Mouse (Mus musculus): ENCODE data around the gene Tlr7. TPM values are rescaled to one million over a fixed set of nuclear protein-coding genes. Genes with fewer than 3 reads are reported as not detected.
"Not testable (repeated sequence)": the region's sequence is repeated elsewhere in the genome, so short reads cannot be mapped to it uniquely, and the experiment has no call there.

Tlr7 gene
- polyA plus RNA-seq, 1 experiment from 2014 or later, result 0.49 TPM

DNA sequence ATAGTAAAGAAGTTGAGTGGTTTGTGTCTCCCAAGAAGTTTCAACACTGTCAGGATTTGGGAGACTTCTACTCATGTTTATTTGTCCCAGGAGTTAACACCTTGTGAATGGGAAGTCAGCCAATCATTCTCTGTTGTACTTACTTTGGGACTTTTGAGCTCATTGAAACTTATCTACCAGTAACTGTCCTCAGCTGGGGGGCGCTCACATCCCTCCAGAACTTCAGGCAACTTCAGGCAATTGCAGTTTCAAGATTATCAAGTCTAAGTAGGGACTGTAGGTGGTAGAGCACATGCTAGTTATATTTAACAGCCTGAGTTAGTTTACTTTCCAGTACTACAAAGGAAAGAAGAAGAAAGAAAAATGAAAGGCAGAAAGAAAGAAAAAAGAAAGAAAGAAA is 6.6 kb downstream of the Tlr7 start:
- no peak overlapping the region for H3K9ac ChIP-seq (ENCODE audit: low read length)
- DNase-seq (ENCODE audit: low spot score), result no peak

GRCm38 (mm10) chrX:167321233-167321806 is 9.0 kb downstream of the Tlr7 start:
- no peaks in the 10 kb centered on the region for H3K36me3 ChIP-seq (ENCODE audit: control insufficient read depth, insufficient read depth, low read length)
- H3K27ac ChIP-seq (ENCODE audit: low read depth), result no peak overlapping the region
- WGBS, result 56% methylated on average over 4 of the region's 4 CpGs
- H3K4me3 ChIP-seq (ENCODE audit: low read depth, low read length), result no peak overlapping the region
- ATAC-seq (replicated peaks; ENCODE audit: low FRiP score, low TSS enrichment, low read depth) (no peak), DNase-seq (ENCODE audit: low spot score) (no peak)
- no peak overlapping the region for H3K4me2 ChIP-seq (ENCODE audit: low read length)
- H3K4me1 ChIP-seq (replicated peaks; ENCODE audit: control insufficient read depth, insufficient read depth, low read length), result no peaks in the 10 kb centered on the region
- peaks cover 7% of the 10 kb centered on the region; the same call in 1 of the 2 replicates for H3K27me3 ChIP-seq (replicated peaks; ENCODE audit: control insufficient read depth, insufficient read depth, low read length)
- no peaks in the 10 kb centered on the region for H3K9me3 ChIP-seq (ENCODE audit: control insufficient read depth, low read length)
- no peak overlapping the region for H3K9ac ChIP-seq (ENCODE audit: low read length)

More for the DNA sequence above, 6.6 kb downstream of the Tlr7 start:
- 30% methylated on average over 1 of the region's 1 CpGs for WGBS
- no peaks in the 10 kb centered on the region for H3K9me3 ChIP-seq (ENCODE audit: control insufficient read depth, low read length)
- H3K27ac ChIP-seq (ENCODE audit: low read depth), result no peak overlapping the region
- H3K4me1 ChIP-seq (replicated peaks; ENCODE audit: control insufficient read depth, insufficient read depth, low read length), result no peaks in the 10 kb centered on the region
- peaks cover 4% of the 10 kb centered on the region; the same call in 1 of the 2 replicates for H3K27me3 ChIP-seq (replicated peaks; ENCODE audit: control insufficient read depth, insufficient read depth, low read length)
- no peak for ATAC-seq (replicated peaks; ENCODE audit: low FRiP score, low TSS enrichment, low read depth)
- no peak overlapping the region for H3K4me2 ChIP-seq (ENCODE audit: low read length)
- H3K4me3 ChIP-seq (ENCODE audit: low read depth, low read length), result no peak overlapping the region
- no peaks in the 10 kb centered on the region for H3K36me3 ChIP-seq (ENCODE audit: control insufficient read depth, insufficient read depth, low read length)

DNA sequence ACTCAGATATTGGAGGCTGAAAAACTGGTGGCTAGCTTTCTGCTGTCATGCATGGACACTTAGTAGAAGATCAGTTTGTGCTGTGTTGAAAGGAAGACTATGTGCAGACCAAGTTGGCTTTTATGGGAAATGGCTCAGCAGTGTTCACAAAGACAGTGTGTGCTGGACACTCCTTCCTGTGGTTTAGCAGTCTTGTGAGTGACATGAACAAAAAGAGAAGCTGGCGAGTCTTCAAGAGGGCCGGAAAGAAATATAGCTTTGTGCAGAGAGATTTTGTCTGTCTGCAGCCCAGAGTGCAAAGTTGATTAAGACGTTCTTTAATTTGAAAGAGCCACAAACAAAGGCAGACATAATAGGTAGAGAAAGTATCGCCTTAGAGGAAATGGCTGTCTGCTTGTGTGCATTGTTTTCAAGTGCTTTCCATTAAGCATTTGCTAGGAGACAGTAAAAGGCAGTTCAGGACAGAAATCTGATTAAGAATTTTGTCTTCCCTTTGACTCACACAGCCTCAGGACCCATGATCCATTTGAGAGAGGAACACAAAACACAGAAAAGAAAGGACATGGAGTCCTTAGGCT is 11.4 kb downstream of the Tlr7 start:
- no peak for ATAC-seq (replicated peaks; ENCODE audit: low FRiP score, low TSS enrichment, low read depth)
- 66% methylated on average over 4 of the region's 4 CpGs for WGBS
- no peak overlapping the region for H3K9ac ChIP-seq (ENCODE audit: low read length)

DNA sequence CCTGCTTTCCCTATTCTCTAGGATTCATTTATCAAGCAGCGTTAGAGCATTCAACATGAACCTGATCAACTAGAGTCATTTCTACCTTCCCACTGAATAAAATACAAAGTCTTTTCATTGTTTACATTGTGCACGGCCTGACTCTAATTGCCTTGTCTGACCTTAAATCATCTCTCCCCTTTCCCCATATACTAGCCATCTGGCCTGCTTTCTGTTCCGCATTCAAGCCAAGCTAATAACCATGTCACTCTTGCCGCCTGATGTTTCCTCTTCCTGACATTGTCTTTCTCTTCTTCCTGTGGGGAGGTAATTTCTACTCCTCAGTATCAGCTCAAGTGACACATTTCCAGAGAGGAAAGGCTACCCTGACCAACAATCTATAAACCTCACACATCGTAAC is 14.6 kb downstream of the Tlr7 start:
- peaks cover 7% of the 10 kb centered on the region; the same call in 1 of the 2 replicates for H3K27me3 ChIP-seq (replicated peaks; ENCODE audit: control insufficient read depth, insufficient read depth, low read length)
- H3K9me3 ChIP-seq (ENCODE audit: control insufficient read depth, low read length), result no peaks in the 10 kb centered on the region
- DNase-seq (ENCODE audit: low spot score), result no peak
- H3K27ac ChIP-seq (ENCODE audit: low read depth), result no peak overlapping the region
- no peak overlapping the region for H3K4me2 ChIP-seq (ENCODE audit: low read length)
- ATAC-seq (replicated peaks; ENCODE audit: low FRiP score, low TSS enrichment, low read depth), result no peak
- H3K9ac ChIP-seq (ENCODE audit: low read length), result no peak overlapping the region
- no peaks in the 10 kb centered on the region for H3K4me1 ChIP-seq (replicated peaks; ENCODE audit: control insufficient read depth, insufficient read depth, low read length)
- H3K4me3 ChIP-seq (ENCODE audit: low read depth, low read length), result no peak overlapping the region
- 56% methylated on average over 5 of the region's 5 CpGs for WGBS
- no peaks in the 10 kb centered on the region for H3K36me3 ChIP-seq (ENCODE audit: control insufficient read depth, insufficient read depth, low read length)

More for the DNA sequence above, 11.4 kb downstream of the Tlr7 start:
- H3K36me3 ChIP-seq (ENCODE audit: control insufficient read depth, insufficient read depth, low read length), result no peaks in the 10 kb centered on the region
- no peaks in the 10 kb centered on the region for H3K9me3 ChIP-seq (ENCODE audit: control insufficient read depth, low read length)
- DNase-seq (ENCODE audit: low spot score), result no peak
- no peak overlapping the region for H3K4me3 ChIP-seq (ENCODE audit: low read depth, low read length)
- H3K4me2 ChIP-seq (ENCODE audit: low read length), result no peak overlapping the region
- H3K4me1 ChIP-seq (replicated peaks; ENCODE audit: control insufficient read depth, insufficient read depth, low read length), result no peaks in the 10 kb centered on the region
- H3K27ac ChIP-seq (ENCODE audit: low read depth), result no peak overlapping the region
- H3K27me3 ChIP-seq (replicated peaks; ENCODE audit: control insufficient read depth, insufficient read depth, low read length), result peaks cover 7% of the 10 kb centered on the region; the same call in 1 of the 2 replicates

DNA sequence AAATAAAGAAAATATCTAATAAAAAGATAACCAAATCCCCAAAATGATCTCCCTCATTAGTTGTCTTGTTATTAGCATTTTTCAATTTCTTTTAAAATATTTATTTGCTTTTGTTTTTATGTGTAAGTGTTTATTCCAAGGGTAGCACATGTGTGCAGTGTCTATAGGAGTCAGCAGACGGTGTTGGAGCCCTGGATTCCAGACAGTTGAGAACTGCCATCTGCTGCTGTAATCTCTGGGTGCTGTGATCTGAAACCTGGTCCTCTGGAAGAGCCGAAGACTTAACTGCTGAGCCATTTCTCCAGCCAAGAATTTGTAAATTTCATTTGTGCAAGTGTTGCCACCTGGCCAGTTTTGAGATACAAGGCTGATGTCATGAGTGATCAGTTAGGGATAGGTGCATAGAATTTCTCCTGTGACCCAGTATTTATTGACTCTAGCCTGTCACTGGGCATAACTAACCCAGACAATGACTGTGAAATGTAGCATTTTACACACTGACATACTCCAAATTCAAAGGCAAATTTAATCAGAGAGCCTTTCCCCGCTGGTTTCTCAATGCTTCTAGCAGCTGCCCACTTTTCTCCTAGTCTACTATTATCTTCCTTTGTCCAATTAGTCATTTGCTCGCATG is 15.1 kb downstream of the Tlr7 start:
- Histone ChIP-seq H3K4me3 (ENCODE audit: low read depth, low read length) (no peak overlapping the region), H3K36me3 (ENCODE audit: control insufficient read depth, insufficient read depth, low read length) (no peaks in the 10 kb centered on the region), H3K27ac (ENCODE audit: low read depth) (no peak overlapping the region), H3K4me1 (replicated peaks; ENCODE audit: control insufficient read depth, insufficient read depth, low read length) (no peaks in the 10 kb centered on the region), H3K4me2 (ENCODE audit: low read length) (no peak overlapping the region), H3K9ac (ENCODE audit: low read length) (no peak overlapping the region), H3K9me3 (ENCODE audit: control insufficient read depth, low read length) (no peaks in the 10 kb centered on the region), H3K27me3 (replicated peaks; ENCODE audit: control insufficient read depth, insufficient read depth, low read length) (0 out of 2 replicates have a peak, but pooled peaks cover 7% of the 10 kb centered on the region)
- WGBS, result 65% methylated on average over 4 of the region's 4 CpGs
- DNase-seq (ENCODE audit: low spot score), result no peak
- no peak for ATAC-seq (replicated peaks; ENCODE audit: low FRiP score, low TSS enrichment, low read depth)

DNA sequence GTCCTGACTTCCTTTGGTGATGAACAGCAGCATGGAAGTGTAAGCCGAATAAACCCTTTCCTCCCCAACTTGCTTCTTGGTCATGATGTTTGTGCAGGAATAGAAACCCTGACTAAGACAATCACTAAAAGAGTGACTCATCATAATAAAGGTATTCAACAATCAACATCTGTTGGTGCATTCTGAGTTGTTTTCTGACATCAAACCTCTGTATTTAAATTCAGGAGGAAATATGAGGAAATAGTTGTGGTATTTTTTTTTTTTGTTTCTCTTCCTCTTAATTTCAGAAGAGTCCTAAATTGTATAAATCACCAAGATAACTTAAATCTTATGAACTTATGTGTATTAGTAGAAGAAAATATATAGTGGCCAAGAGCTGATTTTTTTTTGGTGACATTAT is 28.3 kb downstream of the Tlr7 start:
- H3K27ac ChIP-seq (ENCODE audit: low read depth); H3K36me3 ChIP-seq (ENCODE audit: control insufficient read depth, insufficient read depth, low read length); H3K4me2 ChIP-seq (ENCODE audit: low read length); H3K9ac ChIP-seq (ENCODE audit: low read length); H3K27me3 ChIP-seq (replicated peaks; ENCODE audit: control insufficient read depth, insufficient read depth, low read length); H3K4me3 ChIP-seq (ENCODE audit: low read depth, low read length); H3K9me3 ChIP-seq (ENCODE audit: control insufficient read depth, low read length); H3K4me1 ChIP-seq (replicated peaks; ENCODE audit: control insufficient read depth, insufficient read depth, low read length); DNase-seq (ENCODE audit: low spot score); ATAC-seq (replicated peaks; ENCODE audit: low FRiP score, low TSS enrichment, low read depth): not testable (repeated sequence)
- whole genome bisulfite sequencing, result no CpG with 5 or more reads among the region's 1 CpGs

- 17% methylated on average over 9 of the region's 9 CpGs for WGBS
- ATAC-seq (replicated peaks; ENCODE audit: low FRiP score, low TSS enrichment, low read depth) (no peak), DNase-seq (ENCODE audit: low spot score) (peak; percentile 85)
- H3K4me1 ChIP-seq (replicated peaks; ENCODE audit: control insufficient read depth, insufficient read depth, low read length), result no peaks in the 10 kb centered on the region
- H3K9ac ChIP-seq (ENCODE audit: low read length), result no peak overlapping the region
- peak overlapping the region; percentile 40 for H3K4me2 ChIP-seq (ENCODE audit: low read length)
- no peaks in the 10 kb centered on the region for H3K9me3 ChIP-seq (ENCODE audit: control insufficient read depth, low read length)
- 0 out of 2 replicates have a peak, but pooled peaks cover 2% of the 10 kb centered on the region for H3K27me3 ChIP-seq (replicated peaks; ENCODE audit: control insufficient read depth, insufficient read depth, low read length)
- no peak overlapping the region for H3K27ac ChIP-seq (ENCODE audit: low read depth)
- H3K36me3 ChIP-seq (ENCODE audit: control insufficient read depth, insufficient read depth, low read length), result no peaks in the 10 kb centered on the region
- H3K4me3 ChIP-seq (ENCODE audit: low read depth, low read length), result peak overlapping the region; percentile 24
Observed at GRCm38 (mm10) chrX:167276953-167277352, 53.4 kb downstream of the Tlr7 start.

DNA sequence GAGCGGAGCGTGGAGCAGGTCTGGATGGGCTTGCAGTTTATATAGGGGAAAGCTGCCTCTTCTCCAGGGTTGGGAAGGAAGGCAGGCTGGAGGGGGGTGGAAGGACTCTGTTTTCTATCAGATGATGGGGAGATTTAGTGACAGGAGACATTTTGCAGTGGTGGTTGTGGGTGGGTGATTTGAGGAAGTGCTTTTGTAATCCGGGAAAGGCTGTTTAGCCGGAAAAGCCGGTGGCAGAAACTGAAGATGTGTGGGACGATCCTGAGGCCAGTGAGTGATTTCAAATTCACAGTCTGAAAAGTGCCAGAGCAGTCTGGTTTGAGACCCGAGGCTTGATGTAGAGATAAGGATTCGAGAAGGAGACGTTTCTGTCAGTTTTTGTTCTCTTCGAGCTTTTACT is 53.8 kb downstream of the Tlr7 start:
- no peaks in the 10 kb centered on the region for H3K9me3 ChIP-seq (ENCODE audit: control insufficient read depth, low read length)
- H3K4me1 ChIP-seq (replicated peaks; ENCODE audit: control insufficient read depth, insufficient read depth, low read length), result no peaks in the 10 kb centered on the region
- no peaks in the 10 kb centered on the region for H3K36me3 ChIP-seq (ENCODE audit: control insufficient read depth, insufficient read depth, low read length)
- WGBS, result 33% methylated on average over 10 of the region's 10 CpGs
- 0 out of 2 replicates have a peak, but pooled peaks cover 2% of the 10 kb centered on the region for H3K27me3 ChIP-seq (replicated peaks; ENCODE audit: control insufficient read depth, insufficient read depth, low read length)
- DNase-seq (ENCODE audit: low spot score) (peak; percentile 54), ATAC-seq (replicated peaks; ENCODE audit: low FRiP score, low TSS enrichment, low read depth) (no peak)
- H3K27ac ChIP-seq (ENCODE audit: low read depth), result no peak overlapping the region
- peak overlapping the region; percentile 24 for H3K4me3 ChIP-seq (ENCODE audit: low read depth, low read length)
- peak overlapping the region; percentile 40 for H3K4me2 ChIP-seq (ENCODE audit: low read length)
- no peak overlapping the region for H3K9ac ChIP-seq (ENCODE audit: low read length)

Measured in intestine, embryonic 14.5 days (tissue).